Mouse (Mus musculus) cerebellum, adult 2 months (tissue): ENCODE results near the gene Ppp1r9b.

ENCODE experiments used
- CTCF ChIP-seq: fragments of 200-500 bp; IDR thresholded peaks from 2 replicates; pipeline ENCODE4 v1.5.1; 2011; ENCODE audit warnings: low read depth, mild to moderate bottlenecking, control low read depth, low read length, moderate library complexity, borderline replicate concordance; ENCODE audit not compliant: insufficient read depth
- POLR2A ChIP-seq: fragments of 200-500 bp; IDR thresholded peaks from 2 replicates; pipeline ENCODE4 v1.6.1; 2011; ENCODE audit warnings: low read length, control low read depth, borderline replicate concordance; ENCODE audit not compliant: insufficient read depth

GRCm38 (mm10) chr11:94992754-94993606 is 2.1 kb downstream of the Ppp1r9b start:
- no peak for TF ChIP-seq POLR2A
- TF ChIP-seq CTCF = no peak
